Mouse (Mus musculus) MEL (cell line): Measurements from ENCODE around the gene Rhou.

ENCODE experiments used
- CHD2 ChIP-seq: IDR thresholded peaks from 2 replicates; pipeline ENCODE4 v1.6.1; 2011; ENCODE audit warnings: low read length, improper control_type of control experiment
- EP300 ChIP-seq, 2 experiments: IDR thresholded peaks; 2 replicates each; pipeline ENCODE4 v1.6.1; 2011; ENCODE audit warnings: improper control_type of control experiment in 2 of 2, low read length in 2 of 2, low read depth in 1 of 2, mild to moderate bottlenecking in 1 of 2
- MAX ChIP-seq: IDR thresholded peaks from 2 replicates; pipeline ENCODE4 v1.6.1; 2011; ENCODE audit warnings: low read length, improper control_type of control experiment
- MEF2A ChIP-seq: IDR thresholded peaks from 2 replicates; pipeline ENCODE4 v1.6.1; 2014; ENCODE audit warnings: low read depth, mild to moderate bottlenecking, inconsistent platforms, low read length, improper control_type of control experiment; ENCODE audit not compliant: poor library complexity, insufficient replicate concordance, severe bottlenecking; ENCODE audit errors: extremely low read depth

DNA sequence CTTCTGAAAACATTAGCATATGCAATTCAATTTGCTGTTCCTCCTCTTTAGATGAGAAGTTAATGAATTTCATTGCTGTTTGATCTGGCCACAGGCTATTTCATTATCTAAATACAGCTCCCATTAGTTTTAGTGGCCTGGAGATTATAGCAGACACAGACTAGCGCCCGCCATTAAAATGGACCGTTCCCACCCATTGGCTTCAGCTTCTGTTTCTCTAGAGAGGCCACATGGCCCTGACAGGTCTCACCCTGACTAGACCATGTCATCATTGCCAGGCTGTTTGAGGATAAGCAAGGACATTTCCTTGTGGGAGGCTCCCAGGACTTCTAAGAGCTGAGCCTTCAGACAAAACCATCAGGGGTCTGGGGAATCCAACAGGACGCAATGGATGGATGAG lies 31.7 kb downstream of the Rhou start:
- TF ChIP-seq MAX, result no peak
- TF ChIP-seq CHD2, result no peak
- TF ChIP-seq MEF2A, result no peak
- no peak for TF ChIP-seq EP300 (IDR thresholded peaks at IDR 0.05; ENCODE audit: low read depth in 1 of 2, low read length in 2 of 2)
